In the genomic region with DNA sequence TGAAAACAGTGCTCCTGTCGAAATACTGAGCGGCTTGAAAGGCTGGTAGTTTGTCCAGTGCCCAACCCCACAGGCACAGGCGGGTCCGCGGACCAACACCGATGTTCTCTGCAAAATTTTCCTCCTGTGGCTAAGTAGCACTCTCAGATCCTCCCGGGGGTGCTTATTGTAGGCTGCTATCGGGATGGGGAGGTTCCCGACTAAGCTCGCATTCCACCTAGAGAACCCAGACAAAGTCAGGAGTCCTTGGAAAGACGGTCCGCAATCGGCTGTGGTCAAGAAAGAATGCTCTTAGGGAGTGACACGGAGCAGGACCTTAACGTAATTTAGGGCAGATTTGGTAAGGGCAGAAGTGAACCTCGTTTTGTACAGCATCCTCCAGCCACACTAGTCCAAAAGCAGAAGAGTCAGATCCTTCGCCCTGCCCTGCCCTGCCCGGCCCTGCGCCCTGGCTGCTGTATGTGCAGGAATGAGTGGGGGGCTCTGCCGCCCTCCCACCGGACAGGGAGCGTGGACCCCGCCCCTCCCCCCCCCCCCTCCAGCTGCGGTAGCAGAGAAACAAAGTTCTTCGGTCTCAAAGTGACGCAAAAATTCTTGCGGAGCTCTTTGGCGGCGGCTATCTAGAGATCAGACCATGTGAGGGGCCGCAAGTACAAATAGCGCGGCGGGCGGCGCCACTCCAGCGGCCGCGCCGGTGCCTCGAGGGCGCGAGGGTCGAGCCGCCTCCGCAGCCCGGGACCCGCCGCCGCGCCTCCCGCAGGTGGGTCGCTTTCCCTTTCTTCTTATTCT, we compare ENCODE assay signal across 7 mouse cellular contexts. TPM values are rescaled to one million over a fixed set of nuclear protein-coding genes. Genes with fewer than 3 reads are reported as not detected.
DNase-seq lines count a peak whose midpoint lies in the region; ATAC-seq and TF ChIP-seq lines count a peak whose summit lies in the region.

A gene (plus strand): TSS at position 688 of the 789 bp plus-strand sequence.

- no peak for TF ChIP-seq POLR2A in thymus, adult 2 months (IDR thresholded peaks at IDR 0.05; ENCODE audit: control insufficient read depth, extremely low read depth, insufficient read depth, low read length, poor library complexity)

- WGBS in thymus, adult 2 months: 2% methylated on average over 52 of the region's 52 CpGs
- under 1% methylated on average over 49 of the region's 52 CpGs for WGBS in hindbrain, embryonic 12.5 days
- WGBS in liver, embryonic 16.5 days (ENCODE audit: insufficient replicate concordance): under 1% methylated on average over 51 of the region's 52 CpGs
- WGBS in stomach, embryonic 15.5 days: under 1% methylated on average over 52 of the region's 52 CpGs

- H3K4me3 ChIP-seq in thymus, adult 2 months (ENCODE audit: control insufficient read depth, insufficient read depth, low read length): peak within 1 kb of the TSS; percentile 33; the same call in 1 of the 2 replicates
- H3K4me3 ChIP-seq in hindbrain, embryonic 12.5 days: peak within 1 kb of the TSS; percentile 41
- H3K4me3 ChIP-seq in liver, embryonic 16.5 days (ENCODE audit: low read depth, low read length): peak within 1 kb of the TSS; percentile 47
- H3K4me3 ChIP-seq in stomach, embryonic 15.5 days (replicated peaks): peak within 1 kb of the TSS; percentile 49

- peak within 1 kb of the TSS; percentile 85 for H3K4me2 ChIP-seq in hindbrain, embryonic 12.5 days (replicated peaks)
- peak within 1 kb of the TSS; percentile 55 for H3K4me2 ChIP-seq in liver, embryonic 16.5 days (ENCODE audit: low read depth, low read length)
- H3K4me2 ChIP-seq in stomach, embryonic 15.5 days: peak within 1 kb of the TSS; percentile 95

- H3K4me1 ChIP-seq in thymus, adult 2 months (replicated peaks; ENCODE audit: control insufficient read depth, insufficient read depth, low read length): peaks cover 12% of the 10 kb centered on the region
- H3K4me1 ChIP-seq in hindbrain, embryonic 12.5 days: peaks cover 18% of the 10 kb centered on the region
- H3K4me1 ChIP-seq in liver, embryonic 16.5 days (ENCODE audit: control insufficient read depth, low read depth, low read length): peaks cover 7% of the 10 kb centered on the region
- H3K4me1 ChIP-seq in stomach, embryonic 15.5 days: peaks cover 16% of the 10 kb centered on the region

- peak within 1 kb of the TSS; percentile 49 for H3K9ac ChIP-seq in hindbrain, embryonic 12.5 days
- no peak within 1 kb of the TSS for H3K9ac ChIP-seq in liver, embryonic 16.5 days (ENCODE audit: low read depth, low read length)
- no peak within 1 kb of the TSS for H3K9ac ChIP-seq in stomach, embryonic 15.5 days

- no peaks in the 10 kb centered on the region for H3K36me3 ChIP-seq in thymus, adult 2 months (ENCODE audit: control insufficient read depth, insufficient read depth, low read length)
- no peaks in the 10 kb centered on the region for H3K36me3 ChIP-seq in hindbrain, embryonic 12.5 days
- no peaks in the 10 kb centered on the region for H3K36me3 ChIP-seq in liver, embryonic 16.5 days (ENCODE audit: control insufficient read depth, insufficient read depth)
- no peaks in the 10 kb centered on the region for H3K36me3 ChIP-seq in stomach, embryonic 15.5 days

- no peak for ATAC-seq in hindbrain, embryonic 12.5 days (ENCODE audit: low FRiP score)
- ATAC-seq in liver, embryonic 16.5 days (ENCODE audit: low read depth): no peak
- ATAC-seq in stomach, embryonic 15.5 days (ENCODE audit: insufficient read depth, low FRiP score, low read depth): no peak

- H3K27ac ChIP-seq in thymus, adult 2 months (ENCODE audit: control insufficient read depth, insufficient read depth, low read length): no peak within 1 kb of the TSS
- H3K27ac ChIP-seq in hindbrain, embryonic 12.5 days: no peak within 1 kb of the TSS
- H3K27ac ChIP-seq in liver, embryonic 16.5 days (ENCODE audit: low read length): no peak within 1 kb of the TSS
- H3K27ac ChIP-seq in stomach, embryonic 15.5 days: no peak within 1 kb of the TSS

- no peaks in the 10 kb centered on the region for H3K9me3 ChIP-seq in hindbrain, embryonic 12.5 days (replicated peaks)
- H3K9me3 ChIP-seq in liver, embryonic 16.5 days (replicated peaks; ENCODE audit: control insufficient read depth, low read length): no peaks in the 10 kb centered on the region
- no peaks in the 10 kb centered on the region for H3K9me3 ChIP-seq in stomach, embryonic 15.5 days

- TF ChIP-seq CTCF in thymus, adult 2 months (IDR thresholded peaks at IDR 0.05; ENCODE audit: borderline replicate concordance, control insufficient read depth, extremely low read depth, insufficient read depth, low read length, poor library complexity): no peak

- intact Hi-C loops in left cerebral cortex, postnatal 4 days (cut with DNase I): loop anchor here (5.0 kb wide), 1 partner anchor 94 kb away; no protein-coding TSS in a partner anchor

- DNase-seq in thymus, adult 2 months: no peak
- no peak for DNase-seq in thymus, postnatal 10 days (ENCODE audit: low spot score in 2 of 2)
- DNase-seq in embryo, embryonic 10 days (ENCODE audit: low spot score): peak; percentile 55
- no peak for DNase-seq in left cerebral cortex, postnatal 4 days

- H3K27me3 ChIP-seq in thymus, adult 2 months (ENCODE audit: control insufficient read depth, insufficient read depth, low read length): peaks cover 21% of the 10 kb centered on the region
- peaks cover 71% of the 10 kb centered on the region for H3K27me3 ChIP-seq in hindbrain, embryonic 12.5 days
- peaks cover 50% of the 10 kb centered on the region for H3K27me3 ChIP-seq in liver, embryonic 16.5 days (ENCODE audit: control insufficient read depth, insufficient read depth, low read depth, low read length)
- H3K27me3 ChIP-seq in stomach, embryonic 15.5 days (replicated peaks): peaks cover 43% of the 10 kb centered on the region

RNA-seq across cellular contexts. Expression of the gene that starts here (rescaled TPM):
- 5.9 and 6.5 TPM in 2 replicates for polyA plus RNA-seq in thymus, adult 2 months (2012; rRNA removed)
- polyA plus RNA-seq in hindbrain, embryonic 12.5 days (2016; fragmentation: Nextera tagmentation; extraction: Ambion mirVana): 4.3 and 4.4 TPM in 2 replicates
- polyA plus RNA-seq in liver, embryonic 16.5 days (2015; fragmentation: Nextera tagmentation; extraction: Ambion mirVana): 1.7 and 1.9 TPM in 2 replicates
- polyA plus RNA-seq in stomach, embryonic 15.5 days (2015; fragmentation: Nextera tagmentation; extraction: Ambion mirVana): 4.5 and 5.5 TPM in 2 replicates
- total RNA-seq in left cerebral cortex, postnatal 4 days (2021): 1 to 10 TPM; 1.4 to 1.8 TPM
